Mouse (Mus musculus): ENCODE measurements at regions not wholly inside any gene's neighbourhood (a gene's known extent, or its start where the extent isn't known, plus 50 kb on each side); places are given as distances from the start of the nearest gene placed in this dataset.

DNA sequence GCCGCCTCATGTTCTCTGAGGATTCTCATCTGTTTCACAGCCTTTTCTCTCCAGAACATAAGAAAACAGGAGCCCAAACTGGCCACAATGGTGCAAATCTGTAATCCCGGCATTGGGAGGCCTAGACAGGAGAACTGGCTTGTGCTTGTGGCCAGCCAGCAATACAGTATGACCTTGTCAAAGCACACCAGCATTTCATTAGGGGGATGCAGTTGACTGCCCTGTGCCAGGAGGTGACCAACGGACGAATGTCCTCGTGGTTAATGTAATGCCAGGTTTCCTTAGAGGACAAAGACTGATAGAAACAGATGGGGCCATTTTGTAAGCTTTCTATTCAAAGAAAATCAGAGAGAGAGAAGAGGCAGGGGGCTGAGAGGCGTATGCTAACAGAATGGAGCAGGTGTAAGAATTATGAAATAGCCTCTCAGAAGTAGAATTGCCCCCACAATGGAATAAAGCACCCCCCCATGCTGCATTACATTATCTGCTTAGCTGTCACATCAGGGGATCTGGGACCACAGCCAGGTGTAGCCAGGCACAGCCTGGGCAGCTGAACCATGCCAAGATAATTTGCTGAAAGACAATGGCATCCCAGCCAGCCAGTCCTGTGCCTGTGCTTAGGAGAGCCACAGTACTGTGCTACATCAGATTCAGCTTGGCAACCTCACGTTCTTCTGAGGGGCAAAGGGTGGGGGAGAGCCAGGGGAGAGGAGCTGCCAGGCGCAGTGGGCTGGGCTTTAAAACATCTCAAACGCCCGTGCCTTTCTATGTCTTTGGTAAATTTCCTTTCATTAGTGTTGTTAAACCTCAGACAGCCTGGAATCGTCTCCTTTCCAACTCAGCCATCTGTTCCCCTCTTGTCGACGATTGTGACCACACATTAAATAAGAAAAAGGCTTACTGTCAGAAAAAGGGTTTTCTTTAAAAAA, 167.9 kb downstream of the Gm19410 start:
- no peak for TF ChIP-seq GATA1 (IDR thresholded peaks at IDR 0.05; ENCODE audit: borderline replicate concordance, low read length)
- no peak for TF ChIP-seq FLI1 (IDR thresholded peaks at IDR 0.05; ENCODE audit: low read length)
